Mouse (Mus musculus) embryonic fibroblast, embryonic 13.5 days (primary cell): ENCODE measurements around the gene F8. TPM values are rescaled to one million over a fixed set of nuclear protein-coding genes. Genes with fewer than 3 reads are reported as not detected.
"Not testable (repeated sequence)": the region's sequence is repeated elsewhere in the genome, so short reads cannot be mapped to it uniquely, and the experiment has no call there.

Source experiments
- H3K27ac ChIP-seq: 2 replicates; pipeline ENCODE4 v1.5.1; 2012; ENCODE audit warnings: low read length, control low read depth, inconsistent platforms; ENCODE audit not compliant: insufficient read depth
- H3K4me1 ChIP-seq: 2 replicates; pipeline ENCODE4 v1.6.1; 2011; ENCODE audit warnings: low read length; ENCODE audit not compliant: control insufficient read depth, insufficient read depth
- H3K4me3 ChIP-seq: 2 replicates; pipeline ENCODE4 v1.5.1; 2011; ENCODE audit warnings: mild to moderate bottlenecking, control low read depth, low read length; ENCODE audit not compliant: insufficient read depth
- CTCF ChIP-seq: IDR thresholded peaks from 2 replicates; pipeline ENCODE4 v1.5.1; 2011; ENCODE audit warnings: mild to moderate bottlenecking, control low read depth, low read length, moderate library complexity, borderline replicate concordance; ENCODE audit not compliant: insufficient read depth
- POLR2A ChIP-seq: IDR thresholded peaks from 2 replicates; pipeline ENCODE4 v1.6.1; 2011; ENCODE audit warnings: low read depth, mild to moderate bottlenecking, control low read depth, low read length, moderate library complexity
- polyA plus RNA-seq: library from polyadenylated mRNA; stranded (reverse); fragments of >200 nt; gene quantifications from 2 replicates; pipeline ENCODE4 v1.2.4, GENCODE M21; 2011; ENCODE audit warnings: low read depth; ENCODE audit not compliant: missing spikeins, insufficient read length

The F8 gene
- polyA plus RNA-seq, 1 experiment = 1.7 TPM

- no peaks in the 10 kb centered on the region for H3K4me1 ChIP-seq
- TF ChIP-seq POLR2A = no peak
- TF ChIP-seq CTCF = no peak
- H3K27ac ChIP-seq = no peak overlapping the region
- no peak overlapping the region for H3K4me3 ChIP-seq
These were observed 9.6 kb downstream of the F8 start for GRCm38 (mm10) chrX:75372666-75373425.

- Histone ChIP-seq H3K27ac (no peak overlapping the region), H3K4me3 (no peak overlapping the region), H3K4me1 (no peaks in the 10 kb centered on the region)
- TF ChIP-seq CTCF (no peak), POLR2A (no peak)
These were observed 12.2 kb downstream of the F8 start for GRCm38 (mm10) chrX:75370197-75370596.

GRCm38 (mm10) chrX:75323556-75323955, 58.9 kb downstream of the F8 start:
- TF ChIP-seq POLR2A = no peak
- no peak for TF ChIP-seq CTCF
- no peaks in the 10 kb centered on the region for H3K4me1 ChIP-seq
- no peak overlapping the region for H3K27ac ChIP-seq
- H3K4me3 ChIP-seq = no peak overlapping the region

GRCm38 (mm10) chrX:75271676-75272075, 110.7 kb downstream of the F8 start:
- H3K27ac ChIP-seq = no peak overlapping the region
- TF ChIP-seq CTCF (no peak), POLR2A (no peak)

GRCm38 (mm10) chrX:75233603-75234376, 148.6 kb downstream of the F8 start:
- H3K4me3 ChIP-seq, H3K27ac ChIP-seq, H3K4me1 ChIP-seq: not testable (repeated sequence)

More at GRCm38 (mm10) chrX:75271676-75272075, 110.7 kb downstream of the F8 start:
- Histone ChIP-seq H3K4me3 (no peak overlapping the region), H3K4me1 (no peaks in the 10 kb centered on the region)

- Histone ChIP-seq H3K4me1 (no peaks in the 10 kb centered on the region), H3K27ac (no peak overlapping the region), H3K4me3 (no peak overlapping the region)
- TF ChIP-seq POLR2A (no peak), CTCF (no peak)
These were observed 151.0 kb downstream of the F8 start for GRCm38 (mm10) chrX:75231456-75231855.

- TF ChIP-seq POLR2A (no peak), CTCF (no peak)
- H3K4me1 ChIP-seq = no peaks in the 10 kb centered on the region
These were observed 218.7 kb downstream of the F8 start, which contains the start of gene Smim9 for GRCm38 (mm10) chrX:75163670-75164069. TSS of gene Smim9 (minus strand) at chrX:75163770.

GRCm38 (mm10) chrX:75155576-75156243, 226.7 kb downstream of the F8 start:
- Histone ChIP-seq H3K4me3 (no peak overlapping the region), H3K27ac (no peak overlapping the region), H3K4me1 (no peaks in the 10 kb centered on the region)
- TF ChIP-seq POLR2A = no peak
- no peak for TF ChIP-seq CTCF

More at GRCm38 (mm10) chrX:75163670-75164069, 218.7 kb downstream of the F8 start, which contains the start of gene Smim9:
- no peak within 1 kb of the TSS for H3K4me3 ChIP-seq
- no peak within 1 kb of the TSS for H3K27ac ChIP-seq

- TF ChIP-seq CTCF (no peak), POLR2A (no peak)
- H3K4me3 ChIP-seq = no peak overlapping the region
- no peak overlapping the region for H3K27ac ChIP-seq
- no peaks in the 10 kb centered on the region for H3K4me1 ChIP-seq
These were observed 230.2 kb downstream of the F8 start for GRCm38 (mm10) chrX:75152249-75152648.
